Mouse (Mus musculus) CD4-positive, CD25-positive, alpha-beta regulatory T cell, adult 4 months (primary cell): ENCODE data around the gene Mrpl28. TPM values are rescaled to one million over a fixed set of nuclear protein-coding genes. Genes with fewer than 3 reads are reported as not detected.
"Not testable (repeated sequence)": the region's sequence is repeated elsewhere in the genome, so short reads cannot be mapped to it uniquely, and the experiment has no call there.

Experiments used
- ATAC-seq: one replicate; pipeline ENCODE4 v1.8.0; 2017
- polyA plus RNA-seq, 2 experiments: library from polyadenylated mRNA; unstranded; fragments of 100-300 nt; shearing (Covaris generic); gene quantifications; one replicate each; pipeline ENCODE4 v1.2.1; 2017

Mrpl28 gene
- polyA plus RNA-seq, 2 experiments from 2014 or later: 111 to 138 TPM

DNA sequence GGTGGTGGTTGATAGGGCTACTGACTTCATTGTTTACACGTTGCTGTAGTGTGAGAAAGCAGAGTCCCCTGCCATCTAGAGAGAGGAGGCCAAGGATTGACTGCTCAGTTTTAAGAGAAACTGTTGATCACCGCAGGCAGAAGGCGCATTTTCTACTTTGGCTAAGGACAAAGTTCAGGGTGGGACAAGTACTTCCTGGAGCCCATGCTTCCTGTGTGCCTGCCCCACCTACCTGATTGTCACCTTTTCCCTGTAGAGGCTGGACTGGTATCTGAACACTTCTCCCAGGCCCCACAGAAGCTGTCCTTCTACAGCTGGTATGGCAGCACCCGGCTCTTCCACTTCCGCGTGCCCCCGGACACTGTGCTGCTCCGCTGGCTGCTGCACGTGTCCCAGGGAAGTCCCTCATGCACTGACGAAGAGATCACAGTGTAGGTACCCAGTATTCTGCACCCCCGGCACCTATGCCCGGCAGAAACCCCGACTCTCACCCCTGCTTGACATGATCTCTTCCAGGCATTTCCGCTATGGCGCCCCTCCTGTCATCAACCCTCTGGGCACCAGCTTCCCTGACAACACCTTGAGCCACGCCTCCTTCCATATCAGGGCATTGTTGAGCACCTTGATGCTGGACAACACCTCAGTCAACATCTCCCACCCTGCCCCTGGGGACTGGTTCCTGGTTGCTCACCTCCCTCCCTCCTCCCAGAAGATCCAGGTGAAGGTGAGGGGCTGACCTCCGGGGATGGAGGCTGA is 6.6 kb upstream of the Mrpl28 start:
- no peak for ATAC-seq

DNA sequence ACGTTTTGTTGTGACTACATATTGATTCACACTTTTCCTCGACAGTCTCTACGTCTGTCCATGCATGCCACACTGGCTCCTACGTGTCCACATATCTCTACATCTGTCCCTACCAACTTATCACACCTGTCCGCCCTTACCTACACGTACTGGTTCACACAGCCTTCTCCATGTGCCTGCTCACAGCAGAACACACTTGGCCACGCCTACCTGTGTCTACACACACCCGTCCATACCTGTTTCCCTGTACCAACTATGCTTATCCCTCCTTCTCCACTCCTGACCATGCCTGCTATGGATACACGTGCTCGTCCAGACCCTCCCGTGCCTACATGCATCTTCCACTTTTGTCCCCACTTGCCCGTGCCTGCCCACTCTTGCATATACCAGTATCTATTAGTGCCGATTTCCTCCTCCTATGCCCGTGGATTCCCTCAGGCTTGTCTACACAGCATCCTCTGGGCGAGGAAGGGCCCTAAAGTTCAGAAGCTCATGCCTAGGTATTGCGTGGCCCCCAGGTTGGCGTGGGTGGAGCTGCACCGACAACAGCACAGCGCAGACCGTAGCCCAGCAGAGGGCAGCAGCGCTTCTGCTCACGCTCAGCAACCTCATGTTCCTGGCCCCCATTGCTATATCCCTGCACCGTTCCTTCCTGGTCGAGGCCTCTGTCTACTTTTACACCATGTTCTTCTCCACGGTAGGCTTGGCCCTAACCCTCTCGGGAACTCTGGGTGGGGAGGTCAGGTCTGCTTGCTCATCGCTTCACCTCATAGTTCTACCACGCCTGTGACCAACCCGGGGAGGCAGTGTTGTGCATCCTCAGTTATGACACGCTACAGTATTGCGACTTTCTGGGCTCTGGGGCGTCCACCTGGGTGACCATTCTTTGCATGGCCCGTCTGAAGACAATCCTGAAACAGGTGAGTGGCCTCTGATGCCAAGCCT is 3.3 kb upstream of the Mrpl28 start:
- ATAC-seq: peak; percentile 68

DNA sequence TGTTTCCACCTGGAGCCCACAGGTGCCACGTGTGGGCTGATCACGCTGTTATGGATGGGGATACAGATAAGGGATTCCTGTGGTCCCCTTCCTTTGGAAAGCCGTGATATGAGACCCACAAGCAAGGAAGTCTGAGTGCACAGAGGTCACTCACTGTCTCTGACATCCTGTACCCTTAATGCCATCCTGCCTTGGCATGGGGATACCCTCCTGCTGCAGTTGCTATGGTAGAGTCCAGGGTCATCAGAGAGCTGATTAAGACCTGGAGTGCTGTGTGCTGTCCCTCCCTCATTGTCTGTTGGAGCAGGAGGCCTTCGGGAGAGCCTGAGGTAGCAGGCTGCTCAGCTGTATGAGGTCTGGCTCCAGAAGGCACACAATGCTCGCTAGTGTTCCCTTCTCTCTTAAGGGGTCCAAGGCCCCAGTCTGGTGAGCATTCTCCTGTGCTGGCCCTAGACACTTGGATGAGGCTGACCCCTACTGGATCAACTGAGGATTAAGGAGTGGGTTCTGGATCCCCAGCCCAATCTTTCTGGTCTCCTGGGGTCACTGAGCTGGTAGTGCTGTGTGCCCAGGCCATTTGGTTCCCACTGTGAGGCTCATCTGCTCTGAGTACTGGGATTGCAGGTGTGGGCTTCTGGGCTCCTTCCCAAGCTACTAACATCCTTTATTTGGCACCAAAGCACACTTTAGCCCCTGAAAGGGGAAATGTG is 714 bp upstream of the Mrpl28 start:
- no peak for ATAC-seq

DNA sequence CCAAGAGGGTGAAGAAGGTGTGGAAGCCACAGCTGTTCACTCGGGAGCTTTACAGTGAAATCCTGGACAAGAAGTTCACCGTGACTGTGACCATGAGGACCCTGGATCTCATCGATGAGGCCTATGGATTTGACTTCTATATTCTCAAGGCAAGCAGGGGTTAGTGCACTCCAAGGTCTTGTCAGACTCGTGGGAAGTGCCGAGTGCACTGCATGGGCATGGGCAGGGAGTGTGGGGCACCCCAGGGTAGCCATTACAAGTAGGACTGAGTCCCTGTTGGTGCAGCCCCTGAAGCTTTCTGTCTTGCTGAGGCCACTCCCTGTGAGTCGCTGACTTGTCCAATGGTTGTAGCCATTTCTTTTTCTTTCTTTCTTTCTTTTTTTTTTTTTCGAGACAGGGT is 1.3 kb downstream of the Mrpl28 start:
- no peak for ATAC-seq

DNA sequence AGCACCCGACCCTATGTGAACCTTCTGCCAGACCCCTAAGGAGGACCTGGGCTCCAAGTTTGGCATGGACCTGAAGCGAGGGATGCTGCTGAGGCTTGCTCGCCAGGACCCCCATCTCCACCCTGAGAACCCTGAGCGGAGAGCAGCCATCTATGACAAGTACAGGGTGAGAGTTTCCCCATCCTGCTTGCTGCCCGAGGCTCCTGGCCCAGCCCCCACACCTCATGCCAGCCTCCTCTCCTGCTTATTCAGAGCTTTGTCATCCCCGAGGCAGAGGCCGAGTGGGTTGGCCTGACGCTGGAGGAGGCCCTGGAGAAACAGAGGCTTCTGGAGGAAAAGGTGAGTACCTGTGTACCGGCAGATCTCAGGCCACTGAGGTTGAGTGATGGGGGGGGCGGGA is 1.9 kb downstream of the Mrpl28 start:
- no peak for ATAC-seq

DNA sequence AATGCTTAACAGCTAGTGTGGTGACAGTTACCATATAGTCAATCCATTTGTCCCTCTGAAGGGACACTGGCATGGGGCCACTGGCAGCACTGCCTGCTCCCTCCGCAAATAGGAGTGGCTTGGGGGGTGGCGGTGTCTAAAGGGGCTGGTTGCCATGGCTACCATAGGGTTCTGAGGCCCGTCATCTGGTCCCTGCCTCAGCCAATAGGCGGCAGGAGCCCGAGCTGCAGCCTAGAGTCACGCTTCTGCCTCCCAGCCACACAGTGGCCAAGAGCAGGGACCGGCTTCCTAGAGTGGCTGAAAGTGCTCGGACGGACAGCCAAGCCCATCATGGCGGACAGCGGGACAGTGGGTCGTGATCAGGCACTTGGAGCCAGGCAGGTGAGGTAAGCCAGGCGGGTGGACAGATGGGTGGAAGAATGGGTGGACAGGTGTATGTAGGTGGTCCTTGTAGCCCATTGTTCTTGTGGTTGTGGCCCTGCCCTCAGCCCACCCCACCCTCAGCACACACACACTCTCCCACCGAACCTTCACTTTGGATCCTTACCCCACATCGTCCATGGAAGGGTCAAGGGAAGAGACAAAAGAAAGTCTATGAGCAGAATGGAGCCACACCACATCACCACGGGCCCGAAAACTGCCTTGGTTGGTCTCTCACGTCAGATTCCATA is 7.9 kb downstream of the Mrpl28 start:
- no peak for ATAC-seq

DNA sequence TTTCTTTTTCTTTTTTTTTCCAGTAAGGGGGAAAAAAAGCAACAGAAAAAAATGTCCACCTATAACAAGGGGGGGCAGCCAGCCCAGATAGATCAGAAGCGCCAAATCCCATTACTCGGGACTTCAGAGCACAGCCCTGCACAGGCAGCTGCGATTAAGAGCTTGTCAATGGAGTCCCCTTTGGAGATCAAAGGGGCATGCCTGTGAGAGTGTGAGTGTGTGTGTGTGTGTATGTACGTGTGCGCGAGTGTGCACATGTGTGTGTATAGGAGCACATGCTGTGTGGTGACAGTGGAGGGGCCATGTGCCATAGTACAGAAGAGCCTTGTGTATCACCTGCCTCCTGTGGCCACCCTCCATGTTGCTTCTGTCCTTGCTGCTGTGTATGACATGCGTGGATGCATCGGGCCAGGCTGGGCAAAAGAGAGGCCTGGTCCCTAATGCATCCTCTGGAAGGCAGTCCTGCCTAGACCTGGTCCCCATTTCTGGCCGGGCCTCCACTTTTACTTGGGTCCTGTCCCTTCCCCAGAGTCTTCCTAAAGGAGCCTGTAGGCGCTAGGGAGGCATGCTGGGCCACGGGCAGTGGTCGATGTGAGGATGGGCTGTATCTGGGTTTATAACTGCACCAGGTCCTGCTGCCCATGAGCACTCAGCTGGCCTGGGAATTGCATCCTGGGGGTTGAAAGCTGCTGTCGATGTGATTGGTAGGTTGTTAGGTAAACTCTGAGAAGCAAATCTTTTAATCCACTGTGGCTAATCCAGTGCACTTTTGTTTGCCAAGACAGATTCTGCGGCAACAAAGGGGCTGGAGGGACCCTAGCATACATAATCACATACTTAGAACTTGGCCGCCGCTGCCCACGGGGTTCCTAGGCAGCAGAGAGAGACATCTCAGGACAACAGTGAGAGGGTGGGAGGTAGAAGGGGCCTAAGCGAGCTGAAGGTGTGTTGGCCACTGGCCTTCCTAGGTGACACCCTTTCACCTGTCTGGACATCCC is 8.9 kb downstream of the Mrpl28 start:
- no peak for ATAC-seq

DNA sequence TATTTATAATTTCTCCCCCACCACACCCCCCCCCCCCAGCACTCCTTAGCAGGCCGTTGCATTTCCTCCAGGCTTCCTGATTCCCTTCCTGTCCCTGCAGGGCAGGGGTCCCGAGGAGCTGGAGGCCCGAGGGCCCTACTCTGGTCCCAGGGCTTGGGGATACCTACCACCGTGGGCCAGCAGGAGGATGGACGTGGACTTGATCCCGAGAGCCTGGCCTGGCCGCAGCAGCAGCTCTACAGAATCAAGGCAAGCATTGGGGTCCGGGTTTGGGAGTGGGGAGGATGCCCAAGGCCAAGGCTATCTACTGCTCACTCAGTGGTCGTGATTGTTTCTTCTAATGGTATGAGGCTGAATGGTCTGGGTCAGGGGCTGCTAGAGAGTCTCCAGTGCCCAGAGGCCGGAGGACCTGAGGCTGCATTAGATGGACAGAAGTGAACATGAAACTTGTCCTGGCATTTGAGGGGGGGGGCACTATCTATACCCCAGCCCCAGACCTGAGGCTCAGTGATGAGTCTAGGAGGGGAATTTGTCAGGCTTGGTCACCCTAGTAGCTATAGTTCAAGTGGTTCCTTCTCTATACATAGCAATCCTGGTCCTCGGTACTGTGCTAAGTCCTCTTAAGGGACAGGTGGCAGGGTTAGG is 13.9 kb downstream of the Mrpl28 start:
- ATAC-seq: no peak

DNA sequence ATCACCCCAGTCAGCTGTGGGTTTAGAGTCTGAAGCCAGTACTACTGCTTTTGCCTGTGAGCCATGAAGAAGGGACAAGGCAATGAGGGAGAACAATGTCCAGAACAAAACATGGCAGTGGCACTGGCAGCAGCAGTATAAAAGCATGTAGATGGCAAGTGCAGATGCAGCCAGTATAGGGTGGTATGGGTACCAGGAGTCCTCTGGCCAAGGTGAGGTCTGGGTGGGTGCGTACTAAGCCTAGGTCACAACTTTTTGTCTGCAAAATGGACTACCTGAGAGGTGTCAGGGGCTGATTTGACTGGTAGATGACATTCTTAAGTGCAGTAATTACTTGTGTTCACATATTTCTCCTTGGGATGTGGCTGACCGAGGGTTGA is 14.4 kb downstream of the Mrpl28 start:
- ATAC-seq: no peak

DNA sequence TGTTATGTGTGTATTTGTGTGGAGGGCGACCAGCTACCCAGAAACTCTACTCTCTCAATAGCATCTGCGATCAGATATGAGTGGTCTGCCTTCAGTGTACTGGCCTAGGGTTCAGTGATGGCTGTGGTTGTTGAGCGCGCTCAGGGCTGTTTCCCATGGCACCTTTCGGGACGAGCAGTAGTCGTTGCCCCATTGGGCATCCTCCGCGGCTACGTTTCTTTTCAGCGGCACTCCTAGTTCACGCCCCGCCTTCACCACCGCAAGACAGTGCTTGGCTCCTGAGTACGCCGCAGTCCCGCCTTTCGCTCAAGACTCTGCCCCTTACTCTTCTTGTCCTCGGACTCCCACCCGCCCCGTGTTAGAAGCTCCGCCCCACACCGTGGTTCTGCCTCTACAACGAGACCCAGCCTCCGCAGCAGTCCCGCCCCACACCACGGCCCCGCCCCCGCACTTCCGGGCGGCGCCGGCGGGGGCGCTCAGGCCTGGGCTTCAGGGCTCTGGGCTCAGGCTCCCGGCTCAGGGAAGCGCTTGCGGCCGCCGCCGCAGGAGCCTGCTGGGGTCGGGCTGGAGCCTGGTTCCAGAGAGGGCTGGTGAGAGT is 15.0 kb downstream of the Mrpl28 start, which contains the start of gene Axin1:
Axin1 (plus strand) TSS at position 450 of the 598 bp plus-strand sequence.
- ATAC-seq: peak; percentile 97

DNA sequence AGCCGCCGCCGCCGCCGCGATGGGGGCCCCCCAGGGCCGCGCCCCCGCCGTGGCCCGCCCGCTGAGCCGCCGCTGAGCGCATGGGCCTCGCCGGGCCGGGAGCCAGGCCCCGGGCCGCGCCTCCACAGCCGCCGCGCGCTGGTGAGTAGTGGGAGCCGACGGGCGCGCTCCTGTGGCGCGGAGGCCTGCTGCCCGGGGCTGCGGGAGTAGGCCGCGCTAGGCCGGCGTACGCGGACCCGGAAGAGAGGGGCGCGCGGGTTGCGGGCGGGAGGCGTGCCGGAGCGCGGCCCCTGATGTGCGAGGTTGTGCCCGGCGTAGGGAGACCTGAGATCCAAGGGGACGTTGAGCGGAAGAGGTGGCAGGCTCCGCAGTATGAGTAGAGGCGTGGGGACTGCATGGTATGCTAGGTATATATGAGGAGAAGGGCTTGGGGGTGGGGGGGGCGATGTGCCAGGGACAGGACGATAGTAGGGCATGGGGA is 15.6 kb downstream of the Mrpl28 start:
- peak; percentile 15 for ATAC-seq

DNA sequence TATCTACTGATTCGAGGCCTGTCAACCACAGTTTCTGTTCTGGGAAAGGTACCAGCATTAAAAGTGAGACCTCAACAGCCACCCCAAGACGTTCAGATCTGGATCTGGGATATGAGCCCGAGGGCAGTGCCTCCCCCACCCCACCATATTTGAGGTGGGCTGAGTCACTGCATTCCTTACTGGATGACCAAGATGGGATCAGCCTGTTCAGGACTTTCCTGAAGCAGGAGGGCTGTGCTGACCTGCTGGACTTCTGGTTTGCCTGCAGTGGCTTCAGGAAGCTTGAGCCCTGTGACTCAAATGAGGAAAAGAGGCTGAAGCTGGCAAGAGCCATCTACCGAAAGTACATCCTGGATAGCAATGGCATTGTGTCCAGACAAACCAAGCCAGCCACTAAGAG is 19.5 kb downstream of the Mrpl28 start:
- no peak for ATAC-seq

DNA sequence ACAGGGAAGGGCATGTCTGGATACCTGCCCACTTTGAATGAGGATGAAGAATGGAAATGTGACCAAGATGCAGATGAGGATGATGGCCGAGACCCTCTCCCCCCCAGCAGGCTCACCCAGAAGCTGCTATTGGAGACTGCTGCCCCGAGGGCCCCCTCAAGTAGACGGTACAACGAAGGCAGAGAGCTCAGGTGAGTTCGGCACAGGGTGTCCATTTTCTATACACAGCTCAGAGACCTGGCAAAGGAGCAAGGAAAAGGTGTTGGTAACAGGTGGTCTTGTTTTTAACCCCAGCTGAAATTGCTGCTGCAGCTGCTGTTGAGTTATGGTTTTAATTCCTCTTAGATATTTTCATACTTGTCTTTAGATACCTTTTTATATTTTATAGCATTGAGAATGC is 20.1 kb downstream of the Mrpl28 start:
- no peak for ATAC-seq

DNA sequence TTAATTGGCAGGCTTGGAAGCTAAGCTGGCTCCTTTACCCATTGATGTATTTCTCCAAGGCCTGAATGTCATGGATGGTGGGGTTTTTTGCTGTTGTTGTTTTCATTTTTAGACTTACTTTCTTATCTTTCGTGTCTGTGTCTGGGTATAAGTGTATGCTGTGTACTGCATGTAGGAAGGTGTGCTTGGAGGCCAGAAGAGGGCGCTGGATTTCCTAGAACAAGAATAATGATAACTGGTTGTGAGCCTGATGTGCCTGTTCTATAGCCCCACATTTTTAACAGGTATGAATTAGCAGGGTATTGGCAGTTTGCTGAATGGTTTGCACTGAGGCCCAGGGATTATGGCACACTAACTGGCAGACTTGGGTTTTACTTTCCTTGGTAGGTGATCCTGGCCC is 25.8 kb downstream of the Mrpl28 start:
- no peak for ATAC-seq

DNA sequence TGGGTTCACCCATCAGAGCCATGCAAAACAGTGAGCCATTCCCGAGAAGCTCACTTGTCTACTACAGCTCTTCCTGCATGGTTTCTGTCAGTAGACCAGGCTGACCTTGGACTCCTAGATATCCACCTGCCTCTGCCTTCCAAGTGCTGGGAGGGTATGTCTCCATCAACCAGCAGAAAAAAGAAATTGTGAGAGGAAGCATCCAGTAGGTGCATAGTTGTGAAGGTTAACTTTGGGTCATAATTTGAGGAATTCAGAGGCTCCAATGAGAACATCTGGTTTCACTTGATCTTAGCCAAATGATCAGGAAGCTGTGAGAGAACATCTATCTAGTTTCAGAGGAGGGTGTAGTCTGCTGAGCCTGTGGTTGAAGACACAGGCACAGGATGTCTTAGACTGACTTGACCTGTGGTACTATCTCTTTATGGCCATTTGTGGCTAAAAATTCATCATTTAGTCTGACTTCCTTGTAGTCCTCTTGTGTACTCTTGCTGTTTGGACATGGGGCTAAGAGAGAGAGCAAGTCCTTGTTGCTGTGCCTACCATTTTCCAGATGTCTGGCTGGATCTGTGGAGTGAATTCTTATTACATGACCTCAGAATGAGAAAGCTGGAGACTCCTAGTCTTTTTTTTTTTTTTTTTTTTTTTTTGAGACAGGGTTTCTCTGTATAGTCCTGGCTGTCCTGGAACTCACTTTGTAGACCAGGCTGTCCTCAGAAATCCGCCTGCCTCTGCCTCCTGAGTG is 28.8 kb downstream of the Mrpl28 start:
- no peak for ATAC-seq

DNA sequence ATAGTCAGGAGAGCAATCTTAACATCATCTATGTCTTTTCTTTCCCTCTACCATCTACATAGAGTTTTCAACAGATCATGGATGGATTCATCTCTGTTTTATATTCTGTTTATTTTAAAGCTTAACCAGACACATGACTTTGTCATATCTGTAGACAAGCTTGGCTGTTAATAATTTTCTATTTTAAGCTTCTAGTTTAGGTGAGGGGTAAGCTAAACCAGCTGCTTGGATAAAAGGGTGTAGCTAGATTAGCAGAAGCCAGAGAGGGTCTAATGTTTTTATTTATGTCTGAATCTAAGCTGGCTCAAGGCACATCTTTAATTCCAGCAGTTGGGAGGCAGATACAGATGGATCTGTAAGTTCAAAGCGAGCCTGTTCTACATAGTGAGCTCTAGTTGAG is 39.4 kb downstream of the Mrpl28 start:
- no peak for ATAC-seq

DNA sequence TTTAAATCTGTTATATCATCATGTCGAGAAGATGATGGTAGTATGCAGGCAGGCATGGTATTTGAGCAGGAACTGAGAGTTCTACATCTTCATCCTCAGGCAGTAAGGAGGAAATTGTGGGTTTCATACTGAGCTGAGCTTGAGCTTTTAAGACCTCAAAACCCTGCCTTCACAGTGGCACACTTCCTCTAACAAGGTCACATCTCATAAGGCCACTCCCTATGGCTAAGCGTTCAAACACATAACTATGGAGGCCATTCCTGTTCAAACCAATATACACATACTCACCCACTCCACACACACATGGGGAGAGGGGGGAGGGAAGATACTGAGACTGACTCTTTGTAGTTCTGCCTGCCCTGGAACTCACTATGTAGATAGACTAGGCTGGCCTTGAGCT is 44.7 kb downstream of the Mrpl28 start:
- ATAC-seq: peak; percentile 94

DNA sequence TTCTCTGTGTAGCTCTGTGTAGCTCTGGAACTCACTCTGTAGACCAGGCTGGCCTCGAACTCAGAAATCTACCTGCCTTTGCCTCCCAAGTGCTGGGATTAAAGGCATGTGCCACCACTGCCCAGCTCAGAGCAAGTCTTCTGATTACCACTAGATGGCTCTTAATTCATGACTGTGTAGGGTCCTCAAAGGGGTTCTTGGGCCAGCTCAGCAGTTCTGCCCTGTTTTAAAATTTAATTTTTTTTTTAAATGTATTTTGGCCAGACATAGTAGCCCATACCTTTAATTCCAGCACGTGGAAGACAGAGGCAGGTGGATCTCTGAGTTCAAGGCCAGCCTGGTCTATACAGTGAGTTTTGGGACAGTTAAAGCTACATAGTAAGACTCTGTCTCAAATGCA is 51.9 kb downstream of the Mrpl28 start:
- not testable (repeated sequence) for ATAC-seq
